Mouse (Mus musculus): ENCODE results near the gene Rexo1. TPM values are rescaled to one million over a fixed set of nuclear protein-coding genes. Genes with fewer than 3 reads are reported as not detected.

The Rexo1 gene
- total RNA-seq (2023) = 136 TPM

GRCm38 (mm10) chr10:80561116-80561944, at the start of gene Rexo1:
TSS of gene Rexo1 (minus strand) at chr10:80561560.

DNA sequence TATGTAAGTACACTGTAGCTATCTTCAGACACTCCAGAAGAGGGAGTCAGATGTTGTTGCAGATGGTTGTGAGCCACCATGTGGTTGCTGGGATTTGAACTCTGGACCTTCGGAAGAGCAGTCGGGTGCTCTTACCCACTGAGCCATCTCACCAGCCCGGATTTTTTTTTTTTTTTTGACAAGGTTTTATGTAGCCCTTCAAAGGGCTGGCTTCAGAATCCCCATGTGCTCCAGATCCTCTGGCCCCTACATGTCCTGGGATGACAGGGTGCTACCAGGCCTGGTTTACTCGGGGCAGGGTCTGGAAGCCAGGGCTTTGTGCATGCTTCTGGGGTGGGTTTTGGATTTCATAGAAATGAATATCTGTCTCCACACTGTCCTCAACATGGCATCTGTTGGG, 44.4 kb upstream of the Rexo1 start, which contains the start of gene Gm49322:
Gm49322 (plus strand) TSS at position 301 of the 400 bp plus-strand sequence.

DNA sequence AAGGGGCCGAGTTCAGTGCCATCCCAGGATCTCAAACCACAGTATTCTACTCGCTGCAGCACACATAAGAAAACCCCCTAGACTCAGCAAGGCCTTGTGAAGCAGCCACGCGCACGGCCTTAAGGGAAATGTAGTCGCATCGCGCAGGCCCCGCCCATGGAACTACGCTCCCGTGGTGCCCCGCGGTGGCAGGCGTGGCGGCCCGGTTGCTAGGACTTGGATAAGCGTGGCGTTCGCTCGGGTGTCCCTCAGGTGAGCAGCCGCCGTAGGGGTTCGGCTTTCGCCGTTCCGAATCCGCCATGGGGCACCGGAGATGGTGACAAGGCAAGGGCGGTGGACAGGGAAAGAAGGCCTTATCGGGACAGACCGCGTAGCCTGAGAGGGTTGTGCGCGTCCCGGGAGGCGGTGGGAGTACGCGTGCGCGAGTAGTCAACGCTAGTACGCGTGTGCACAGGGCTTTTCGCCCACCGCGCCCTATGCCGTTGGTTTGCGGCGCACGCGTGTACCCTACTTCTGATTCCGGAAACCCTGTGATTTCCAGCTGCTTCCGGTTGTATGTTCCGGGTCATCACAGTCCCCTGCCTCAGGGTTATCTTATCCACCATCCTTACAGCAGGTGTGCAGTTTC, 41.5 kb upstream of the Rexo1 start, which contains the start of the genes Scamp4 and Adat3:
Scamp4 (plus strand) TSS at position 175 of the 628 bp plus-strand sequence.
Adat3 (plus strand) TSS at position 183 of the 628 bp plus-strand sequence.

DNA sequence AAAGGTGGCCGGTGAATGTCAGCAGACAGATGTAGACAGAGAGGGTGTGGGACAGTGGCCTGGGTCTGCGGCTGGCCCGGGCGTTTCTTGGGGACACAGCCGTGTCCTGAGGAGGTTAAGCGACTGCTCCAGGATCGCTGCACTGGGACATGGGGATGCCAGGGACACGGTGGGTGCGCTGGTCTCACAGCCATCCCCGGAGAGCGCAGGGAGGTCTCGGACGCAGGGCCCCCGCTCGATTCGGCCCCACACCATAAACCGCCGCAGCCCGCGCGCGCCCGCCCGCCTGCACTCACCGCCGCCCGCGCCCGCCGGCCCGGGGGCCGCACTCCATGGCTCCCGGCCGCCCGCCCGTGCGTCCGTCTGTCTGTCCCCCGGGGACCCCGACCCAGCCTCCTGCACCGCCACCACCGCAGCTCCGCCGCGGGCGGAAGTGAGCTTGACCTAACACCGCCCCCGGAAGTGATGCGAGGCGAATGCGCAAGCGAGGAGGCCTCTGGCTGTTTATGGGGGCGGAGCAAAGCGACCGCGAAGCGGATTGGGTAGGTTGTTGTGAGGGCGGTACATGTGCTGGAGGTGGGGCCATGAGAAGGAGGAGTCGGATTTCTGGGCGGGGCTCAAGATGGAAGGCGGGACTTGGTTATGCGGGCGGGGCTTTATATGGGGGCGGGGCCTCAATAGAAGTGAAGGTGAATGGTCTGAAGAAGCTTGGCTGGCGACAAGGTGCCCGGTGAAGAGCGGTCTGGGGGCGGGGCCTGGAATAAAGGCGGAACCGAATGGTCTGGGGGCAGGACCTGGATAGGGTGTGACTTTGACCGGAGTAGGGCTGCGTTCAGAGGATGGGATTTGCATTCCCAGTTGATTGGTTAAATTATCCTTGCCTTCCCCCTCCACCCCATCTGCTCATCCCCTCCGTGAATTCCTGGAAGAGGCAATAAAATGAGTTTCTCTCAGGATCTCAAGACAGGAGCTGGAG, 28.8 kb upstream of the Rexo1 start, which contains the start of gene Abhd17a:
Abhd17a (minus strand) TSS at position 463 of the 976 bp plus-strand sequence.

GRCm38 (mm10) chr10:80577195-80578130, 16.1 kb upstream of the Rexo1 start, which contains the start of gene Klf16:
TSS of gene Klf16 (minus strand) at chr10:80577321.

DNA sequence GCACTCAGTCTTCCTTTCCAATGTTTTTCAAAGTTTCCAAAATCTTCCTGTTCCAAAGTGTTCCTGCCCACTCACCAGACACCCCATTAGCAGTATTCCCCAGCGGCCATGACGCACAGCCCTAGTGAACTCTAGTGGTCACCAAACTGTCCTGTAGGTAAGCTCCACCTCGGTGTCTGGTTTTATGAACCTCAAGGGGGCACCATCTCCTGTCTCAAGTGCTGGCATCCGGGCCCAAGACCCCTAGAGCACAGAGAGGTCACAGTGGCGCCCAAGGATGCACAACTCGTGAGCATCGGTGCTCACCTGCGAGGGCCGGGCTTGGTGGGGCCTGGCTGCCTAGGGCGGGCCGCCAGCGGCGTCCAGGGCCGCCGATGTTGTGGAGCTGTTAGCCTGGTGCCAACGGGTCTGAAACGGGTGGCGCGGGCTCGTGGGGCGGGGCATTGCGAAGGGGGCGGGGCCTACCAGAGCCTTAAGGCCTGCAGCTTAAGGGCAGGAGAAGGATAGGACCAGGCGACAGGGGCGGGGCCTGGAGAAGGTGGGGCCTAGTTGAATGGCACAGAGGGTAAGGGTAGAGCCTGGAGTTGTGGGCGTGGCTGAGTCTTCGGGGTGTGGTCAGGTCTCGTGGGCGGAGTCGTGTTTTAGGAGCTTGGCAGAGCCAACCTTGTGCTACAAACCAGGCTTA, 22.5 kb downstream of the Rexo1 start, which contains the start of gene Atp8b3:
Atp8b3 (minus strand) TSS at position 415 of the 685 bp plus-strand sequence.

DNA sequence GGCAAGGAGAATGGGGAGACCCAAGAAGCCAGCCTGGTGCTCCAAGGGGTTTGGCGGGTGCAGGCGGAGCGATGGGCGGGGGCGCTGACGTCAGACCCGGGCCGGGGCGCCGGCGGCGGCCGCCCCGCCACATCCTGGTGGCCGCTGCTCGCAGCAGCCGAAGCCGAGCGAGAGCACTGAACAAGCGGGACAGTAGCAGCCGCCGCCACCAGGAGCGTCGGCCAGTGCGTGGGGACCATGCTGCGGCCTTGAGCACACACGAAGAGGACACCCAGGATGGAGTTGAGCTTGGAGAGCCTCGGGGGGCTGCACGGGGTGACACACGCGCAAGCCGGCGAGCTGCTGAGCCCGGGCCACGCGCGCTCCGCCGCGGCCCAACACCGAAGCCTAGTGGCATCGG, 66.6 kb downstream of the Rexo1 start, which contains the start of gene Onecut3:
Onecut3 (plus strand) TSS at position 104 of the 400 bp plus-strand sequence.

Other genes starting within 250 kb of the Rexo1 start
- 26.2 TPM for gene 2310011J03Rik, start 241.0 kb downstream of the Rexo1 start, total RNA-seq (2023)
- 1.5 TPM for gene Pcsk4, start 232.1 kb downstream of the Rexo1 start, total RNA-seq (2023)
- not detected for gene Reep6, start 231.6 kb downstream of the Rexo1 start, total RNA-seq (2023)
- gene Adamtsl5, start 213.1 kb downstream of the Rexo1 start, total RNA-seq (2023) = not detected
- not detected for gene Plk5, start 205.1 kb downstream of the Rexo1 start, total RNA-seq (2023)
- 10.8 TPM for gene Mex3d, start 173.9 kb downstream of the Rexo1 start, total RNA-seq (2023)
- 108 TPM for gene Mbd3, start 162.0 kb downstream of the Rexo1 start, total RNA-seq (2023)
- 54.4 TPM for gene Uqcr11, start 154.7 kb downstream of the Rexo1 start, total RNA-seq (2023)
- 94.2 TPM for gene Tcf3, start 127.9 kb downstream of the Rexo1 start, total RNA-seq (2023)
- gene Onecut3, start 66.7 kb downstream of the Rexo1 start, total RNA-seq (2023) = not detected
- not detected for gene Atp8b3, start 22.4 kb downstream of the Rexo1 start, total RNA-seq (2023)
- 27.8 TPM for gene Klf16, start 15.8 kb upstream of the Rexo1 start, total RNA-seq (2023)
- 51.8 TPM for gene Abhd17a, start 28.8 kb upstream of the Rexo1 start, total RNA-seq (2023)
- 51.3 TPM for gene Scamp4, start 41.3 kb upstream of the Rexo1 start, total RNA-seq (2023)
- 7.8 TPM for gene Adat3, start 41.3 kb upstream of the Rexo1 start, total RNA-seq (2023)
- 5.4 TPM for gene Gm49322, start 44.5 kb upstream of the Rexo1 start, total RNA-seq (2023)
- 206 TPM for gene Csnk1g2, start 61.3 kb upstream of the Rexo1 start, total RNA-seq (2023)
- gene Btbd2, start 95.5 kb upstream of the Rexo1 start, total RNA-seq (2023) = 26.8 TPM
- gene Mknk2, start 116.6 kb upstream of the Rexo1 start, total RNA-seq (2023) = 304 TPM
- 150 TPM for gene Mob3a, start 140.4 kb upstream of the Rexo1 start, total RNA-seq (2023)
- 62.9 TPM for gene Izumo4, start 140.6 kb upstream of the Rexo1 start, total RNA-seq (2023)
- 126 TPM for gene Ap3d1, start 180.7 kb upstream of the Rexo1 start, total RNA-seq (2023)
- 82.2 TPM for gene Dot1l, start 193.6 kb upstream of the Rexo1 start, total RNA-seq (2023)
- 63.1 TPM for gene Sf3a2, start 236.6 kb upstream of the Rexo1 start, total RNA-seq (2023)
- gene Plekhj1, start 237.1 kb upstream of the Rexo1 start, total RNA-seq (2023) = 116 TPM
- gene Amh, start 243.7 kb upstream of the Rexo1 start, total RNA-seq (2023) = 2.4 TPM